Mouse (Mus musculus) erythroblast, embryonic 14.5 days (primary cell): ENCODE results near the gene Wfdc6b.

ENCODE experiments used
- GATA1 ChIP-seq: IDR thresholded peaks from 2 replicates; pipeline ENCODE4 v1.6.1; 2012; ENCODE audit warnings: low read length, inconsistent platforms, mixed read lengths
- TAL1 ChIP-seq: IDR thresholded peaks from 3 replicates; pipeline ENCODE4 v1.6.1; 2012; ENCODE audit warnings: low read length, inconsistent platforms, mixed read lengths

- TF ChIP-seq GATA1 (no peak), TAL1 (no peak)
Measured at GRCm38 (mm10) chr2:164664851-164665250, 51.5 kb downstream of the Wfdc6b start.
